Mouse (Mus musculus) hindbrain, embryonic 14.5 days (tissue): ENCODE results near the gene Cdr2l. TPM values are rescaled to one million over a fixed set of nuclear protein-coding genes. Genes with fewer than 3 reads are reported as not detected.

Source experiments
- ATAC-seq: fragments of 200-750 bp; cut with Nextera tagmentation; 2 replicates; pipeline ENCODE4 v1.8.0; 2017; ENCODE audit warnings: moderate number of reproducible peaks, mild to moderate bottlenecking, moderate TSS enrichment, moderate library complexity; ENCODE audit not compliant: low FRiP score
- DNase-seq: peaks from one replicate; pipeline ENCODE4 v3.0.0-alpha.2; 2015; ENCODE audit warnings: low spot score
- H3K27ac ChIP-seq: fragments of 300-500 bp; sonication (generic); 2 replicates; pipeline ENCODE4 v1.5.1; 2014; ENCODE audit warnings: mild to moderate bottlenecking, moderate library complexity
- H3K27me3 ChIP-seq: fragments of 300-500 bp; sonication (generic); 2 replicates; pipeline ENCODE4 v1.6.1; 2014; ENCODE audit warnings: mild to moderate bottlenecking, low read length, mixed read lengths; ENCODE audit not compliant: control insufficient read depth, insufficient read depth
- H3K36me3 ChIP-seq: fragments of 300-500 bp; sonication (generic); replicated peaks from 2 replicates; pipeline ENCODE4 v1.6.1; 2014; ENCODE audit not compliant: control insufficient read depth, insufficient read depth
- H3K4me1 ChIP-seq: fragments of 300-500 bp; sonication (generic); replicated peaks from 2 replicates; pipeline ENCODE4 v1.6.1; 2014; ENCODE audit warnings: antibody characterized with exemption, low read length, mixed read lengths; ENCODE audit not compliant: control insufficient read depth, insufficient read depth
- H3K4me2 ChIP-seq: fragments of 300-500 bp; sonication (generic); replicated peaks from 2 replicates; pipeline ENCODE4 v1.6.1; 2014; ENCODE audit warnings: mild to moderate bottlenecking, moderate library complexity
- H3K4me3 ChIP-seq: fragments of 300-500 bp; sonication (generic); replicated peaks from 2 replicates; pipeline ENCODE4 v1.5.1; 2014; ENCODE audit warnings: mild to moderate bottlenecking, low read length
- H3K9ac ChIP-seq: fragments of 300-500 bp; sonication (generic); 2 replicates; pipeline ENCODE4 v1.6.1; 2014
- H3K9me3 ChIP-seq: fragments of 300-500 bp; sonication (generic); 2 replicates; pipeline ENCODE4 v1.6.1; 2016; ENCODE audit warnings: low read length; ENCODE audit not compliant: control insufficient read depth
- WGBS: fragments of 180-500 bp; shearing (Covaris S2); extraction: QIAGEN DNeasy Blood & Tissue Kit; methylation state at CpG from one replicate; pipeline ENCODE4 v1.1.7; 2014; 5-methylcytosine and 5-hydroxymethylcytosine counted together
- polyA plus RNA-seq: library from polyadenylated mRNA; unstranded; fragments of >200 nt; fragmentation: Nextera tagmentation; extraction: Ambion mirVana; gene quantifications from 2 replicates; pipeline ENCODE4 v1.2.1, GENCODE M21; 2014

Gene Cdr2l
- polyA plus RNA-seq, 1 experiment from 2014 or later: 28.5 TPM

- ATAC-seq: peak; percentile 75
- peak overlapping the region; percentile 26 for H3K4me2 ChIP-seq
- DNase-seq: peak; percentile 86
- H3K9ac ChIP-seq: peak overlapping the region; percentile 35; the same call in 1 of the 2 replicates
- 36% methylated on average over 20 of the region's 20 CpGs for WGBS
- 0 out of 2 replicates have a peak overlapping the region, but pooled peaks have one; percentile 2 for H3K4me3 ChIP-seq
- no peaks in the 10 kb centered on the region for H3K27me3 ChIP-seq
- no peaks in the 10 kb centered on the region for H3K9me3 ChIP-seq
- H3K4me1 ChIP-seq: no peaks in the 10 kb centered on the region
- peaks cover 78% of the 10 kb centered on the region for H3K36me3 ChIP-seq
- peak overlapping the region; percentile 52 for H3K27ac ChIP-seq
Observed at GRCm38 (mm10) chr11:115427482-115428331, 46.0 kb downstream of the Cdr2l start.

GRCm38 (mm10) chr11:115429307-115429706 lies 47.6 kb downstream of the Cdr2l start:
- Histone ChIP-seq H3K27ac (no peak overlapping the region), H3K4me1 (no peaks in the 10 kb centered on the region), H3K36me3 (peaks cover 76% of the 10 kb centered on the region), H3K4me3 (no peak overlapping the region), H3K27me3 (no peaks in the 10 kb centered on the region), H3K9me3 (no peaks in the 10 kb centered on the region), H3K4me2 (no peak overlapping the region), H3K9ac (no peak overlapping the region)
- WGBS: 90% methylated on average over 7 of the region's 7 CpGs
- ATAC-seq (no peak), DNase-seq (no peak)

- peaks cover 63% of the 10 kb centered on the region for H3K36me3 ChIP-seq
- DNase-seq (no peak), ATAC-seq (no peak)
- no peaks in the 10 kb centered on the region for H3K27me3 ChIP-seq
- WGBS: 97% methylated on average over 6 of the region's 6 CpGs
- H3K4me1 ChIP-seq: peaks cover 3% of the 10 kb centered on the region
- no peak overlapping the region for H3K4me2 ChIP-seq
- H3K4me3 ChIP-seq: no peak overlapping the region
- H3K27ac ChIP-seq: no peak overlapping the region
- no peak overlapping the region for H3K9ac ChIP-seq
- no peaks in the 10 kb centered on the region for H3K9me3 ChIP-seq
Observed at GRCm38 (mm10) chr11:115430561-115430960, 48.8 kb downstream of the Cdr2l start.

GRCm38 (mm10) chr11:115432814-115433213 lies 51.1 kb downstream of the Cdr2l start:
- Histone ChIP-seq H3K9ac (no peak overlapping the region), H3K4me1 (peaks cover 13% of the 10 kb centered on the region), H3K36me3 (peaks cover 43% of the 10 kb centered on the region), H3K27me3 (no peaks in the 10 kb centered on the region), H3K4me2 (no peak overlapping the region), H3K27ac (no peak overlapping the region), H3K9me3 (no peaks in the 10 kb centered on the region), H3K4me3 (no peak overlapping the region)
- DNase-seq (no peak), ATAC-seq (no peak)
- 83% methylated on average over 4 of the region's 4 CpGs for WGBS

GRCm38 (mm10) chr11:115433342-115433741 lies 51.6 kb downstream of the Cdr2l start:
- Histone ChIP-seq H3K4me1 (peaks cover 13% of the 10 kb centered on the region), H3K4me3 (no peak overlapping the region), H3K9me3 (no peaks in the 10 kb centered on the region), H3K27ac (no peak overlapping the region), H3K9ac (no peak overlapping the region), H3K36me3 (peaks cover 43% of the 10 kb centered on the region), H3K4me2 (no peak overlapping the region), H3K27me3 (no peaks in the 10 kb centered on the region)
- ATAC-seq: no peak
- WGBS: 83% methylated on average over 6 of the region's 6 CpGs
- DNase-seq: no peak

GRCm38 (mm10) chr11:115435596-115436337 lies 54.1 kb downstream of the Cdr2l start:
- ATAC-seq (no peak), DNase-seq (peak; percentile 51)
- WGBS: 3% methylated on average over 31 of the region's 31 CpGs
- Histone ChIP-seq H3K27me3 (no peaks in the 10 kb centered on the region), H3K36me3 (peaks cover 26% of the 10 kb centered on the region), H3K4me2 (peak overlapping the region; percentile 56), H3K9me3 (no peaks in the 10 kb centered on the region), H3K4me3 (peak overlapping the region; percentile 16), H3K9ac (peak overlapping the region; percentile 41; the same call in 1 of the 2 replicates), H3K4me1 (peaks cover 13% of the 10 kb centered on the region), H3K27ac (no peak overlapping the region)

GRCm38 (mm10) chr11:115437571-115438122 lies 55.9 kb downstream of the Cdr2l start:
- Histone ChIP-seq H3K9me3 (no peaks in the 10 kb centered on the region), H3K4me1 (peaks cover 13% of the 10 kb centered on the region), H3K9ac (no peak overlapping the region), H3K36me3 (peaks cover 7% of the 10 kb centered on the region; the same call in 1 of the 2 replicates), H3K4me3 (no peak overlapping the region), H3K27ac (no peak overlapping the region), H3K27me3 (no peaks in the 10 kb centered on the region), H3K4me2 (no peak overlapping the region)
- DNase-seq (no peak), ATAC-seq (no peak)
- WGBS: 72% methylated on average over 5 of the region's 5 CpGs

- Histone ChIP-seq H3K4me1 (peaks cover 13% of the 10 kb centered on the region), H3K9me3 (no peaks in the 10 kb centered on the region), H3K27ac (no peak overlapping the region), H3K4me3 (no peak overlapping the region), H3K36me3 (no peaks in the 10 kb centered on the region), H3K4me2 (no peak overlapping the region), H3K27me3 (no peaks in the 10 kb centered on the region), H3K9ac (no peak overlapping the region)
- ATAC-seq (no peak), DNase-seq (no peak)
- WGBS: 93% methylated on average over 3 of the region's 3 CpGs
Observed at GRCm38 (mm10) chr11:115439326-115439725, 57.6 kb downstream of the Cdr2l start.
